Comparison of ENCODE assay signal across 25 mouse cellular contexts in genomic region chr16:57482911-57483310, GRCm38 (mm10).
DNase-seq lines count a peak whose midpoint lies in the region; ATAC-seq and TF ChIP-seq lines count a peak whose summit lies in the region.
"Had no signal": no experiment of that assay in that cellular context is flagged by ENCODE, and none has a peak within 500 bp of the region (broad histone marks: within the 10 kb centered on the region; RNA-seq: fewer than 3 reads in every experiment).

No protein-coding gene starts in this region.

- H3K9me3 ChIP-seq in kidney, embryonic 15.5 days (replicated peaks): no peaks in the 10 kb centered on the region
- no peaks in the 10 kb centered on the region for H3K9me3 ChIP-seq in hindbrain, postnatal 0 days (ENCODE audit: low read length)
- H3K9me3 ChIP-seq in midbrain, postnatal 0 days (ENCODE audit: low read length): no peaks in the 10 kb centered on the region
- H3K9me3 ChIP-seq: embryonic facial prominence, embryonic 13.5 days; forebrain, embryonic 15.5 days; heart, embryonic 10.5 days; midbrain, embryonic 10.5 days had no signal

- no peak for TF ChIP-seq CTCF in hindbrain, postnatal 0 days (IDR thresholded peaks at IDR 0.05; ENCODE audit: low read depth)
- no peak for TF ChIP-seq CTCF in midbrain, postnatal 0 days (IDR thresholded peaks at IDR 0.05)

- no peak for ATAC-seq in kidney, embryonic 15.5 days (replicated peaks; ENCODE audit: low FRiP score)
- no peak for ATAC-seq in hindbrain, postnatal 0 days
- no peak for ATAC-seq in midbrain, postnatal 0 days (ENCODE audit: low FRiP score)
- ATAC-seq: activated CD4-positive, CD25-positive, alpha-beta regulatory T cell, adult 4 months; forebrain, embryonic 15.5 days; intestine, postnatal 0 days had no signal

- no peak overlapping the region for H3K9ac ChIP-seq in kidney, embryonic 15.5 days
- H3K9ac ChIP-seq in hindbrain, postnatal 0 days (replicated peaks; ENCODE audit: low read length): no peak overlapping the region
- no peak overlapping the region for H3K9ac ChIP-seq in midbrain, postnatal 0 days (replicated peaks; ENCODE audit: low read length, poor library complexity, severe bottlenecking)
- H3K9ac ChIP-seq: embryonic facial prominence, embryonic 13.5 days; forebrain, embryonic 15.5 days; hindbrain, embryonic 14.5 days had no signal

- no peak overlapping the region for H3K4me2 ChIP-seq in kidney, embryonic 15.5 days
- no peak overlapping the region for H3K4me2 ChIP-seq in hindbrain, postnatal 0 days (ENCODE audit: low read depth, low read length)
- no peak overlapping the region for H3K4me2 ChIP-seq in midbrain, postnatal 0 days (ENCODE audit: low read depth, low read length, poor library complexity, severe bottlenecking)
- H3K4me2 ChIP-seq: embryonic facial prominence, embryonic 13.5 days; forebrain, embryonic 15.5 days; hindbrain, embryonic 14.5 days had no signal

- no peak overlapping the region for H3K4me3 ChIP-seq in kidney, embryonic 15.5 days (replicated peaks)
- H3K4me3 ChIP-seq in hindbrain, postnatal 0 days (ENCODE audit: low read length): no peak overlapping the region
- no peak overlapping the region for H3K4me3 ChIP-seq in midbrain, postnatal 0 days (ENCODE audit: low read depth, low read length)
- H3K4me3 ChIP-seq: embryonic facial prominence, embryonic 13.5 days; forebrain, embryonic 15.5 days; heart, embryonic 10.5 days; layer of hippocampus, adult 2 months; midbrain, embryonic 10.5 days had no signal

- H3K36me3 ChIP-seq in kidney, embryonic 15.5 days: no peaks in the 10 kb centered on the region
- no peaks in the 10 kb centered on the region for H3K36me3 ChIP-seq in hindbrain, postnatal 0 days (ENCODE audit: insufficient read depth, low read length)
- no peaks in the 10 kb centered on the region for H3K36me3 ChIP-seq in midbrain, postnatal 0 days (ENCODE audit: insufficient read depth, low read length)
- H3K36me3 ChIP-seq: embryonic facial prominence, embryonic 13.5 days; forebrain, embryonic 15.5 days; heart, embryonic 10.5 days; midbrain, embryonic 10.5 days had no signal

- H3K27me3 ChIP-seq in kidney, embryonic 15.5 days: no peaks in the 10 kb centered on the region
- no peaks in the 10 kb centered on the region for H3K27me3 ChIP-seq in hindbrain, postnatal 0 days (ENCODE audit: insufficient read depth, low read length)
- no peaks in the 10 kb centered on the region for H3K27me3 ChIP-seq in midbrain, postnatal 0 days (ENCODE audit: insufficient read depth, low read length)
- H3K27me3 ChIP-seq: embryonic facial prominence, embryonic 13.5 days; forebrain, embryonic 15.5 days had no signal

- 62% methylated on average over 4 of the region's 4 CpGs for WGBS in kidney, embryonic 15.5 days
- WGBS in hindbrain, postnatal 0 days: 66% methylated on average over 4 of the region's 4 CpGs
- 84% methylated on average over 4 of the region's 4 CpGs for WGBS in midbrain, postnatal 0 days

- H3K27ac ChIP-seq in kidney, embryonic 15.5 days: peak overlapping the region; percentile 45; the same call in 1 of the 2 replicates
- H3K27ac ChIP-seq in hindbrain, postnatal 0 days: no peak overlapping the region
- H3K27ac ChIP-seq in midbrain, postnatal 0 days (ENCODE audit: low read depth, low read length): no peak overlapping the region
- H3K27ac ChIP-seq: embryonic facial prominence, embryonic 13.5 days; forebrain, embryonic 15.5 days; heart, embryonic 10.5 days; hindbrain, embryonic 14.5 days; kidney, postnatal 0 days; layer of hippocampus, adult 2 months; midbrain, embryonic 10.5 days had no signal

- H3K4me1 ChIP-seq in kidney, embryonic 15.5 days: peaks cover 28% of the 10 kb centered on the region
- H3K4me1 ChIP-seq in hindbrain, postnatal 0 days (ENCODE audit: insufficient read depth, low read length): no peaks in the 10 kb centered on the region
- H3K4me1 ChIP-seq in midbrain, postnatal 0 days (ENCODE audit: insufficient read depth, low read length): no peaks in the 10 kb centered on the region
- H3K4me1 ChIP-seq: midbrain, embryonic 10.5 days had no signal

- DNase-seq in heart, adult 11 months: peak; percentile 88
- DNase-seq in heart, adult 8-10 months (ENCODE audit: low spot score): no peak
- DNase-seq in kidney, postnatal 4 days: no peak
- DNase-seq in lung, postnatal 10 days: peak; percentile 42
- no peak for DNase-seq in lung, postnatal 25 days (ENCODE audit: low spot score)
- DNase-seq in hindbrain, postnatal 0 days (ENCODE audit: low spot score): no peak
- DNase-seq in midbrain, postnatal 0 days (ENCODE audit: low spot score): no peak
- DNase-seq: adrenal gland, postnatal 14 days; cerebellum, adult 11 months; cerebellum, postnatal 14 days; gastrocnemius, postnatal 14 days; layer of hippocampus, postnatal 36 days; liver; right cerebral cortex, adult 18-20 months; thymus, postnatal 36 days had no signal

Comparison
In these comparisons a context has a peak if more than half of its experiments do, and no peak if none do; other contexts are left out.
1. DNase-seq: peak in heart, adult 11 months (single experiment) and lung, postnatal 10 days (single experiment); none in heart, adult 8-10 months (single experiment), kidney, postnatal 4 days (0 of 2), lung, postnatal 25 days (single experiment), hindbrain, postnatal 0 days (single experiment) and midbrain, postnatal 0 days (single experiment).